26 mouse cellular contexts compared by ENCODE assay signal in genomic region chr9:69021482-69021881, GRCm38 (mm10).
DNase-seq lines count a peak whose midpoint lies in the region; TF ChIP-seq lines count a peak whose summit lies in the region.
"Had no signal": no experiment of that assay in that cellular context is flagged by ENCODE, and none has a peak within 500 bp of the region (broad histone marks: within the 10 kb centered on the region; RNA-seq: fewer than 3 reads in every experiment).

No protein-coding gene starts in this region.

- peak overlapping the region; percentile 39; the same call in 1 of the 2 replicates for H3K27ac ChIP-seq in layer of hippocampus, adult 2 months
- H3K27ac ChIP-seq: embryonic facial prominence, embryonic 10.5 days; embryonic facial prominence, embryonic 13.5 days; forebrain, embryonic 13.5 days; gastrocnemius, adult 2 months; heart, embryonic 15.5 days had no signal

- intact Hi-C loops in heart, postnatal 14 days (cut with DNase I): no loop called here

- DNase-seq in heart, adult 11 months: peak; percentile 40
- no peak for DNase-seq in heart, postnatal 14 days
- peak in 1 of 2 experiments; percentile 17 for DNase-seq in layer of hippocampus, adult 2 months (ENCODE audit: low spot score in 2 of 2)
- no peak for DNase-seq in layer of hippocampus, postnatal 25 days (ENCODE audit: extremely low spot score in 1 of 2, low spot score in 1 of 2)
- DNase-seq in right cerebral cortex, postnatal 10 days (ENCODE audit: low spot score in 2 of 2): peak; percentile 28 to 40
- no peak for DNase-seq in right cerebral cortex, postnatal 36 days (ENCODE audit: low spot score in 2 of 2)
- DNase-seq in lung, postnatal 14 days: no peak
- DNase-seq: adrenal gland, postnatal 10 days; adrenal gland, postnatal 36 days; B cell, adult 2 months; cerebellum, adult 11-12 months; cerebellum, adult 8-10 months; cerebellum, postnatal 10 days; cerebellum, postnatal 36 days; embryo, embryonic 11 days; gastrocnemius, adult 2 months; gastrocnemius, postnatal 14 days; heart, adult 18-20 months; heart, postnatal 10 days; heart, postnatal 4 days had no signal

- H3K4me3 ChIP-seq in layer of hippocampus, adult 2 months: no peak overlapping the region
- H3K4me3 ChIP-seq: embryonic facial prominence, embryonic 10.5 days; embryonic facial prominence, embryonic 13.5 days; erythroblast, embryonic 14.5 days; forebrain, embryonic 13.5 days; gastrocnemius, adult 2 months; heart, embryonic 12.5 days; heart, embryonic 15.5 days had no signal

- TF ChIP-seq CTCF in layer of hippocampus, adult 2 months (conservative IDR thresholded peaks at IDR 0.05): no peak

Comparison
In these comparisons a context has a peak if more than half of its experiments do, and no peak if none do; other contexts are left out.
1. DNase-seq: peak in heart, adult 11 months (single experiment) and right cerebral cortex, postnatal 10 days (2 of 2); none in heart, postnatal 14 days (0 of 2), layer of hippocampus, postnatal 25 days (0 of 2), right cerebral cortex, postnatal 36 days (0 of 2) and lung, postnatal 14 days (single experiment).